Mouse (Mus musculus): ENCODE results near the gene Ddx5. TPM values are rescaled to one million over a fixed set of nuclear protein-coding genes. Genes with fewer than 3 reads are reported as not detected.

Gene Ddx5
- total and polyA plus RNA-seq, 2 experiments from 2014 or later = 274 to 288 TPM

DNA sequence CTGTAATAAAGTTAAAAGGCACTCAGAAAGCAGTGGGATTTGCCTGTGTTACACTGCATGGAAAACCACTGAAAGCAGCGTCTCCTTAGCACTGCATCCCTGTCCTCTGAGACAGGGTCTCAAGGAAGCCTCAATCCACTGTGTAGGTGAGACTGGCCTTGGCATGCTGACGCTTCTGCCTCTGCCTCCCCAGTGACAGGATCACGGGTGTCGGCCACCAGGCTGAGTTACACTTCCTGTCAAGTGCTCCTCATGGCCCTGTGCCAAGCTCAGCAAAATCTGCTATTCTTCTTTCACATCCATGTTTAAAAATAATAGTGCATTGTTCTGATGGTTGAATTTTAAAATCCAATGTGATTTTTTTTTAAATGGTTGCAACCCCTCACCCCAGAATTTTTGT lies 32.0 kb upstream of the Ddx5 start:
- 53% methylated on average over 4 of the region's 4 CpGs for WGBS
- peaks cover 31% of the 10 kb centered on the region for H3K36me3 ChIP-seq (ENCODE audit: insufficient read depth, low read length)

DNA sequence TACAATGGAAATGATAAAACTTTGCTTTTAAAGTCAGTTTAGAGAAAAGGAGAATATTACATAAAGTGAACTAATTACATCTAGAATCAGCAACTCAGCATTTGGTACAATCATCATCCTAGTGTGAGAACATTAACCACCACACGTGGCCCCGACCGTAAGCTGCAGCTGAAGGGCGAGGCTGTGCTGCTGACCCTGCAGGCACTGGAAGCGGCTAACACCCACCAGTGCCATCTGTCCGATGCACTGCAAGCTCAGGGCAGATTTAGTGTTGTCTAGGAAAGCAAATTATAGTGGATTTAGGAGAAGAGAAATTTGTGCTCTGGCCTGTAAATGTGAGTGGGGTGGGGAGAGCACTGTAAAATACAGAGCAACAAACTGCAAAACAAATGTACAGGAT lies 31.3 kb upstream of the Ddx5 start:
- no peaks in the 10 kb centered on the region for H3K9me3 ChIP-seq (ENCODE audit: low read length)
- H3K27ac ChIP-seq = peak overlapping the region; percentile 5; the same call in 1 of the 2 replicates
- H3K36me3 ChIP-seq (ENCODE audit: insufficient read depth, low read length) = peaks cover 36% of the 10 kb centered on the region
- H3K27me3 ChIP-seq (ENCODE audit: insufficient read depth, low read length) = no peaks in the 10 kb centered on the region
- H3K9ac ChIP-seq (replicated peaks; ENCODE audit: low read length) = no peak overlapping the region
- no peak overlapping the region for H3K4me3 ChIP-seq (ENCODE audit: low read length)
- ATAC-seq (0 out of 2 replicates have a peak, but pooled peaks have one; percentile 27), DNase-seq (ENCODE audit: low spot score) (no peak)
- no peak overlapping the region for H3K4me2 ChIP-seq (ENCODE audit: low read depth, low read length)
- no peak for TF ChIP-seq CTCF (IDR thresholded peaks at IDR 0.05; ENCODE audit: low read depth)
- H3K4me1 ChIP-seq (ENCODE audit: insufficient read depth, low read length) = 0 out of 2 replicates have a peak, but pooled peaks cover 4% of the 10 kb centered on the region
- WGBS = 60% methylated on average over 6 of the region's 6 CpGs

More for the DNA sequence above, 32.0 kb upstream of the Ddx5 start:
- ATAC-seq (no peak), DNase-seq (ENCODE audit: low spot score) (no peak)
- Histone ChIP-seq H3K9me3 (ENCODE audit: low read length) (no peaks in the 10 kb centered on the region), H3K27me3 (ENCODE audit: insufficient read depth, low read length) (no peaks in the 10 kb centered on the region), H3K4me1 (ENCODE audit: insufficient read depth, low read length) (0 out of 2 replicates have a peak, but pooled peaks cover 4% of the 10 kb centered on the region), H3K9ac (replicated peaks; ENCODE audit: low read length) (no peak overlapping the region), H3K27ac (peak overlapping the region; percentile 22; the same call in 1 of the 2 replicates), H3K4me2 (ENCODE audit: low read depth, low read length) (no peak overlapping the region), H3K4me3 (ENCODE audit: low read length) (no peak overlapping the region)
- TF ChIP-seq CTCF (IDR thresholded peaks at IDR 0.05; ENCODE audit: low read depth) = no peak

- no peak for DNase-seq (ENCODE audit: low spot score)
- no peaks in the 10 kb centered on the region for H3K9me3 ChIP-seq (ENCODE audit: low read length)
- no peaks in the 10 kb centered on the region for H3K27me3 ChIP-seq (ENCODE audit: insufficient read depth, low read length)
- H3K4me1 ChIP-seq (ENCODE audit: insufficient read depth, low read length) = 0 out of 2 replicates have a peak, but pooled peaks cover 4% of the 10 kb centered on the region
- H3K36me3 ChIP-seq (ENCODE audit: insufficient read depth, low read length) = peaks cover 37% of the 10 kb centered on the region
- H3K4me3 ChIP-seq (ENCODE audit: low read length) = no peak overlapping the region
- no peak overlapping the region for H3K9ac ChIP-seq (replicated peaks; ENCODE audit: low read length)
- no peak for ATAC-seq
- H3K4me2 ChIP-seq (ENCODE audit: low read depth, low read length) = no peak overlapping the region
- peak overlapping the region; percentile 67; the same call in 1 of the 2 replicates for H3K27ac ChIP-seq
- TF ChIP-seq CTCF (IDR thresholded peaks at IDR 0.05; ENCODE audit: low read depth) = no peak
- WGBS = 77% methylated on average over 9 of the region's 9 CpGs
Measured at GRCm38 (mm10) chr11:106819595-106819994, 30.6 kb upstream of the Ddx5 start.

DNA sequence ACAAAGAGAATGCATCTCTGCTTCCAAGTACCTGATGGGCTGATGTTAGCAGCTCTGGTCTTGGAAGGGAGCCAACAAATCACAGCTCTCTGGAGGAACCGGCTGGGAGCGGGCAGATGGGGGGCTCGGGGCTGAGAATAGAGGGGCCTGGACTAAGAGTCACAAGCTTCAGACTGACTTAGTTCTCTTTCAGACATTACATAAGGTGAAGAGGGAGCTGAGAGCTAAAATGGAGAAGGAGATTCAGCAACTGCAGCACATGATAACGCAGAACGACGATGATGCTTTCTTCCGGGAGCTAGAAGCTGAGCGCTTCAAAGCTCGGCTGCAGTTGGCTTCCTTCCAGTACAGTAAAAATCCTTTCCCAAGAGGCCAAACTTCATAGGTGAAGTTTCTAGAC lies 29.4 kb upstream of the Ddx5 start:
- Histone ChIP-seq H3K27ac (peak overlapping the region; percentile 67), H3K9ac (replicated peaks; ENCODE audit: low read length) (no peak overlapping the region), H3K9me3 (ENCODE audit: low read length) (no peaks in the 10 kb centered on the region), H3K4me2 (ENCODE audit: low read depth, low read length) (no peak overlapping the region), H3K4me1 (ENCODE audit: insufficient read depth, low read length) (0 out of 2 replicates have a peak, but pooled peaks cover 4% of the 10 kb centered on the region), H3K27me3 (ENCODE audit: insufficient read depth, low read length) (no peaks in the 10 kb centered on the region), H3K4me3 (ENCODE audit: low read length) (no peak overlapping the region), H3K36me3 (ENCODE audit: insufficient read depth, low read length) (peaks cover 44% of the 10 kb centered on the region)
- DNase-seq (ENCODE audit: low spot score) (peak; percentile 74), ATAC-seq (peak; percentile 44; the same call in 1 of the 2 replicates)
- no peak for TF ChIP-seq CTCF (IDR thresholded peaks at IDR 0.05; ENCODE audit: low read depth)
- 30% methylated on average over 9 of the region's 9 CpGs for WGBS

GRCm38 (mm10) chr11:106817808-106818207 lies 28.8 kb upstream of the Ddx5 start:
- 52% methylated on average over 6 of the region's 6 CpGs for WGBS

DNA sequence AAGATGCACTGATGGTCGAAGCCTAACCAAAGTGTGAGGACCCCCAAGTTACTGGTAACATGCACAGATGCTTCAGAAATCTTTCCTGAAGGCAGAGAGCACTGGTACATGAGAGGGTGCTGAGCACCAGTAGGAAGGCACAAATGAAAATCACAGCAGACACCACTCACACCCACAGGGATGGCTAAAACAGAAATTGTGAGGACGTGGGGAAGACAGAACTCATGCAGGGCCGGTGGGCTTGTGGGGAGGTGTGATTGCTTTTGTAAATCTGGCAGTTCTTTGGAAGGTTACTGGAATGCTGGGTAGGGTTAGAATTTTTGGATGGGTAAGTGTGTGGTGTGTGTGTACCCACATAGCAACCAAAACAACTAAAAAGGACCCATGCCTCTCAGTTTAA lies 28.2 kb upstream of the Ddx5 start:
- no peak for DNase-seq (ENCODE audit: low spot score)
- H3K4me2 ChIP-seq (ENCODE audit: low read depth, low read length) = no peak overlapping the region
- H3K27me3 ChIP-seq (ENCODE audit: insufficient read depth, low read length) = no peaks in the 10 kb centered on the region
- WGBS = 61% methylated on average over 3 of the region's 3 CpGs
- H3K4me3 ChIP-seq (ENCODE audit: low read length) = no peak overlapping the region
- H3K27ac ChIP-seq = peak overlapping the region; percentile 67
- no peaks in the 10 kb centered on the region for H3K9me3 ChIP-seq (ENCODE audit: low read length)
- no peak for ATAC-seq
- H3K36me3 ChIP-seq (ENCODE audit: insufficient read depth, low read length) = peaks cover 44% of the 10 kb centered on the region
- H3K9ac ChIP-seq (replicated peaks; ENCODE audit: low read length) = no peak overlapping the region
- no peak for TF ChIP-seq CTCF (IDR thresholded peaks at IDR 0.05; ENCODE audit: low read depth)
- 0 out of 2 replicates have a peak, but pooled peaks cover 4% of the 10 kb centered on the region for H3K4me1 ChIP-seq (ENCODE audit: insufficient read depth, low read length)

More at GRCm38 (mm10) chr11:106817808-106818207, 28.8 kb upstream of the Ddx5 start:
- no peak for ATAC-seq
- H3K4me1 ChIP-seq (ENCODE audit: insufficient read depth, low read length) = 0 out of 2 replicates have a peak, but pooled peaks cover 4% of the 10 kb centered on the region
- peaks cover 44% of the 10 kb centered on the region for H3K36me3 ChIP-seq (ENCODE audit: insufficient read depth, low read length)
- no peaks in the 10 kb centered on the region for H3K9me3 ChIP-seq (ENCODE audit: low read length)
- H3K4me2 ChIP-seq (ENCODE audit: low read depth, low read length) = no peak overlapping the region
- peak; percentile 67 for DNase-seq (ENCODE audit: low spot score)
- H3K27me3 ChIP-seq (ENCODE audit: insufficient read depth, low read length) = no peaks in the 10 kb centered on the region
- peak overlapping the region; percentile 67; the same call in 1 of the 2 replicates for H3K27ac ChIP-seq
- no peak overlapping the region for H3K9ac ChIP-seq (replicated peaks; ENCODE audit: low read length)
- no peak overlapping the region for H3K4me3 ChIP-seq (ENCODE audit: low read length)
- no peak for TF ChIP-seq CTCF (IDR thresholded peaks at IDR 0.05; ENCODE audit: low read depth)

GRCm38 (mm10) chr11:106816316-106816715 lies 27.3 kb upstream of the Ddx5 start:
- 63% methylated on average over 7 of the region's 7 CpGs for WGBS
- ATAC-seq = no peak
- H3K36me3 ChIP-seq (ENCODE audit: insufficient read depth, low read length) = peaks cover 44% of the 10 kb centered on the region

More at GRCm38 (mm10) chr11:106816316-106816715, 27.3 kb upstream of the Ddx5 start:
- Histone ChIP-seq H3K4me3 (ENCODE audit: low read length) (no peak overlapping the region), H3K27me3 (ENCODE audit: insufficient read depth, low read length) (no peaks in the 10 kb centered on the region), H3K4me2 (ENCODE audit: low read depth, low read length) (no peak overlapping the region), H3K9ac (replicated peaks; ENCODE audit: low read length) (no peak overlapping the region), H3K9me3 (ENCODE audit: low read length) (no peaks in the 10 kb centered on the region), H3K27ac (peak overlapping the region; percentile 67), H3K4me1 (ENCODE audit: insufficient read depth, low read length) (0 out of 2 replicates have a peak, but pooled peaks cover 4% of the 10 kb centered on the region)
- no peak for TF ChIP-seq CTCF (IDR thresholded peaks at IDR 0.05; ENCODE audit: low read depth)
- DNase-seq (ENCODE audit: low spot score) = no peak
